Mouse (Mus musculus) kidney, postnatal 14 days (tissue): ENCODE results near the gene Ticam1.
A peak's percentile ranks its signal among the peaks of the same experiment; 100 is the strongest.
"Not testable (repeated sequence)": the region's sequence is repeated elsewhere in the genome, so short reads cannot be mapped to it uniquely, and the experiment has no call there.

Experiments used
- DNase-seq: peaks from one replicate; pipeline ENCODE4 v3.0.0; 2022; ENCODE audit warnings: mixed read lengths

Gene Ticam1

GRCm38 (mm10) chr17:56262645-56263094 lies 13.9 kb downstream of the Ticam1 start:
- DNase-seq, result no peak

- DNase-seq, result peak; percentile 57
These were observed 15.4 kb downstream of the Ticam1 start for GRCm38 (mm10) chr17:56261166-56261565.

GRCm38 (mm10) chr17:56259301-56260037 lies 17.1 kb downstream of the Ticam1 start:
- DNase-seq, result no peak

- not testable (repeated sequence) for DNase-seq
These were observed 17.8 kb downstream of the Ticam1 start for GRCm38 (mm10) chr17:56258812-56259211.

GRCm38 (mm10) chr17:56258269-56258668 lies 18.3 kb downstream of the Ticam1 start:
- not testable (repeated sequence) for DNase-seq

GRCm38 (mm10) chr17:56257181-56257894 lies 19.2 kb downstream of the Ticam1 start:
- peak; percentile 63 for DNase-seq

GRCm38 (mm10) chr17:56256239-56256881 lies 20.2 kb downstream of the Ticam1 start, which contains the start of gene Fem1a:
Gene Fem1a, plus strand, starts transcription at chr17:56256810.
- DNase-seq, result peak; percentile 96

GRCm38 (mm10) chr17:56255863-56256238 lies 20.7 kb downstream of the Ticam1 start:
- DNase-seq, result peak; percentile 99

- peak; percentile 47 for DNase-seq
These were observed 21.2 kb downstream of the Ticam1 start for GRCm38 (mm10) chr17:56255429-56255828.

GRCm38 (mm10) chr17:56254695-56255094 lies 21.9 kb downstream of the Ticam1 start:
- DNase-seq, result no peak

GRCm38 (mm10) chr17:56251136-56251829 lies 25.3 kb downstream of the Ticam1 start:
- DNase-seq, result peak; percentile 79

- DNase-seq, result no peak
These were observed 31.0 kb downstream of the Ticam1 start for GRCm38 (mm10) chr17:56245608-56246007.

- DNase-seq, result peak; percentile 92
These were observed 34.8 kb downstream of the Ticam1 start for GRCm38 (mm10) chr17:56241541-56242401.

- peak; percentile 71 for DNase-seq
These were observed 42.6 kb downstream of the Ticam1 start for GRCm38 (mm10) chr17:56233818-56234469.

GRCm38 (mm10) chr17:56233389-56233788 lies 43.2 kb downstream of the Ticam1 start:
- DNase-seq, result no peak

GRCm38 (mm10) chr17:56229943-56230342 lies 46.6 kb downstream of the Ticam1 start:
- no peak for DNase-seq

GRCm38 (mm10) chr17:56226566-56226965 lies 50.0 kb downstream of the Ticam1 start:
- no peak for DNase-seq

- DNase-seq, result no peak
These were observed 51.7 kb downstream of the Ticam1 start for GRCm38 (mm10) chr17:56224916-56225315.

- DNase-seq, result peak; percentile 73
These were observed 56.8 kb downstream of the Ticam1 start for GRCm38 (mm10) chr17:56219805-56220204.
